Mouse (Mus musculus) heart, embryonic 16.5 days (tissue): ENCODE data around the gene Baz2b. TPM values are rescaled to one million over a fixed set of nuclear protein-coding genes. Genes with fewer than 3 reads are reported as not detected.

Source experiments
- ATAC-seq: fragments of 200-750 bp; cut with Nextera tagmentation; replicated peaks from 2 replicates; pipeline ENCODE4 v1.8.0; 2017; ENCODE audit warnings: moderate number of reproducible peaks; ENCODE audit not compliant: insufficient read depth, low FRiP score; ENCODE audit errors: extremely low read depth
- H3K27ac ChIP-seq: fragments of 300-500 bp; sonication (generic); 2 replicates; pipeline ENCODE4 v1.5.1; 2014; ENCODE audit warnings: mild to moderate bottlenecking, low read length, control low read depth, moderate library complexity
- H3K27me3 ChIP-seq: fragments of 300-500 bp; sonication (generic); 2 replicates; pipeline ENCODE4 v1.6.1; 2014; ENCODE audit warnings: low read length, mixed read lengths; ENCODE audit not compliant: control insufficient read depth, insufficient read depth
- H3K36me3 ChIP-seq: fragments of 300-500 bp; sonication (generic); 2 replicates; pipeline ENCODE4 v1.6.1; 2014; ENCODE audit not compliant: control insufficient read depth, insufficient read depth
- H3K4me1 ChIP-seq: fragments of 300-500 bp; sonication (generic); 2 replicates; pipeline ENCODE4 v1.6.1; 2014; ENCODE audit warnings: low read length, mixed read lengths; ENCODE audit not compliant: control insufficient read depth, insufficient read depth
- H3K4me2 ChIP-seq: fragments of 300-500 bp; sonication (generic); 2 replicates; pipeline ENCODE4 v1.6.1; 2014; ENCODE audit warnings: low read depth, mild to moderate bottlenecking, control low read depth, low read length
- H3K4me3 ChIP-seq: fragments of 300-500 bp; sonication (generic); 2 replicates; pipeline ENCODE4 v1.5.1; 2014; ENCODE audit warnings: mild to moderate bottlenecking, control low read depth, low read length
- H3K9ac ChIP-seq: fragments of 300-500 bp; sonication (generic); 2 replicates; pipeline ENCODE4 v1.6.1; 2014; ENCODE audit warnings: low read length, control low read depth
- H3K9me3 ChIP-seq: fragments of 300-500 bp; sonication (generic); replicated peaks from 2 replicates; pipeline ENCODE4 v1.6.1; 2016; ENCODE audit warnings: low read length; ENCODE audit not compliant: control insufficient read depth
- WGBS: fragments of 180-500 bp; shearing (Covaris S2); extraction: QIAGEN DNeasy Blood & Tissue Kit; methylation state at CpG from one replicate; pipeline ENCODE4 v1.1.7; 2014; 5-methylcytosine and 5-hydroxymethylcytosine counted together
- polyA plus RNA-seq: library from polyadenylated mRNA; unstranded; fragments of >200 nt; fragmentation: Nextera tagmentation; extraction: Ambion mirVana; gene quantifications from 2 replicates; pipeline ENCODE4 v1.2.1, GENCODE M21; 2015

Baz2b gene
- polyA plus RNA-seq, 1 experiment from 2014 or later = 42.7 TPM

- Histone ChIP-seq H3K36me3 (no peaks in the 10 kb centered on the region), H3K9me3 (no peaks in the 10 kb centered on the region), H3K27ac (no peak overlapping the region), H3K4me2 (no peak overlapping the region), H3K27me3 (no peaks in the 10 kb centered on the region), H3K4me3 (no peak overlapping the region), H3K9ac (no peak overlapping the region), H3K4me1 (peaks cover 6% of the 10 kb centered on the region)
- no peak for ATAC-seq
- WGBS = 58% methylated on average over 10 of the region's 10 CpGs
Observed at GRCm38 (mm10) chr2:60132269-60133042, 77.2 kb downstream of the Baz2b start.

GRCm38 (mm10) chr2:60128631-60129030 is 81.0 kb downstream of the Baz2b start:
- H3K9ac ChIP-seq = no peak overlapping the region
- H3K4me1 ChIP-seq = peaks cover 9% of the 10 kb centered on the region
- H3K9me3 ChIP-seq = no peaks in the 10 kb centered on the region
- H3K4me2 ChIP-seq = no peak overlapping the region
- H3K27me3 ChIP-seq = no peaks in the 10 kb centered on the region
- ATAC-seq = no peak
- no peak overlapping the region for H3K4me3 ChIP-seq
- no peak overlapping the region for H3K27ac ChIP-seq
- WGBS = 93% methylated on average over 7 of the region's 7 CpGs
- no peaks in the 10 kb centered on the region for H3K36me3 ChIP-seq

GRCm38 (mm10) chr2:60126831-60127230 is 82.8 kb downstream of the Baz2b start:
- WGBS = 30% methylated on average over 7 of the region's 7 CpGs
- H3K4me2 ChIP-seq = peak overlapping the region; percentile 75
- no peaks in the 10 kb centered on the region for H3K27me3 ChIP-seq
- H3K4me1 ChIP-seq = peaks cover 10% of the 10 kb centered on the region
- no peak overlapping the region for H3K27ac ChIP-seq
- ATAC-seq = no peak
- H3K4me3 ChIP-seq = peak overlapping the region; percentile 36
- 0 out of 2 replicates have a peak overlapping the region, but pooled peaks have one; percentile 7 for H3K9ac ChIP-seq
- H3K36me3 ChIP-seq = no peaks in the 10 kb centered on the region
- H3K9me3 ChIP-seq = no peaks in the 10 kb centered on the region

- H3K9ac ChIP-seq = peak overlapping the region; percentile 98
- peak overlapping the region; percentile 75 for H3K4me2 ChIP-seq
- H3K36me3 ChIP-seq = no peaks in the 10 kb centered on the region
- H3K27me3 ChIP-seq = no peaks in the 10 kb centered on the region
- no peaks in the 10 kb centered on the region for H3K9me3 ChIP-seq
- peak overlapping the region; percentile 89 for H3K4me3 ChIP-seq
- WGBS = 11% methylated on average over 8 of the region's 8 CpGs
- H3K4me1 ChIP-seq = peaks cover 11% of the 10 kb centered on the region
- no peak for ATAC-seq
- H3K27ac ChIP-seq = peak overlapping the region; percentile 98
Observed at GRCm38 (mm10) chr2:60126292-60126691, 83.3 kb downstream of the Baz2b start.

DNA sequence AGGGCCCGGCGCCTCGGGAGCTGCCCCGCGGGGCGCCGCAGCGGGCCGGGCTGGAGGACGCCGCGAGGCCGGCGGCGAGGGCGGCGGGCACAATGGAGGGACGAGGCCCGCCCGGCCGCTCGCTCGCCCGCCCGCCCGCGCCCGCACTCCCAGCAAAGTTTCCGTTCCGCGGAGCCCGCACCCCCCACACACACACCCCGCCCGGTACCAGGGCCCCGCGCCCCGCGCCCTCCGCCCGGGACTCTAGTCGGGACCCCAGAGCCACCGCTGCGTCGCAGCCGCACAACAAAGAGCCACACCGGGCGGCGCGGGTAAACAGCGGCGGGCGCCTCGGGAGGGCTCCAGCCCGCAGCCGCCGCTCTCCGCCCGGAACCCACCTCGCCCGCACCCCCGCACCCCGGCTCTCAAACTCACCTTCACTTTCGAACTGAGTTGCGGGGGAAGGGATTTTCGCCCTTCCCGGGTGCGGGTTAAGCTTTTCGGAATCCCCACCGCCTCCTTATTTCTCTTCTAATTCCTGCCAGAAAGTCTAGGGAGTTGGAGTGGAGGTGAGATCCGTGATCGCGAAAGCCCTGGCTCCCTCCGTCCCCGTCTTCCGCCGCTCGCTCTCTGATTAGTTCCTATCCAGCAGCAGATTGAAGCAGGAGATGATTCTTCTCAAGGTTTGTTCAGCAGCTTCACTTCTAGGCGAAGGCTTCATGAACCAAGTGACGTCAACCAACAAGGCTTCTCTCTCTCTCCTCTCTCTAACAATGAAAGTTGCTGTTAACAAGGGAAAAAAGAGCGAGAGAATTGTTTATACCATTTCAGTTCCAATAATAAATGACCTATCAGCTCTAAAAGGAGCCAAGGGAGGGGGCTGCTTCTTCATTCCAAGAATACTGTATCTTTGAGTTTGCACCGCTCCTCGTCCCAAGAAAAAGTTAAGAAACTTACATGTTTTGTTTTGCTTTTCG is 84.3 kb downstream of the Baz2b start:
- peak; percentile 77 for ATAC-seq
- peak overlapping the region; percentile 98 for H3K27ac ChIP-seq
- H3K9ac ChIP-seq = peak overlapping the region; percentile 98
- no peaks in the 10 kb centered on the region for H3K9me3 ChIP-seq
- no peaks in the 10 kb centered on the region for H3K36me3 ChIP-seq
- peaks cover 14% of the 10 kb centered on the region for H3K4me1 ChIP-seq
- under 1% methylated on average over 39 of the region's 83 CpGs for WGBS
- peak overlapping the region; percentile 75 for H3K4me2 ChIP-seq
- peak overlapping the region; percentile 89 for H3K4me3 ChIP-seq
- no peaks in the 10 kb centered on the region for H3K27me3 ChIP-seq

- ATAC-seq = peak; percentile 79
- peak overlapping the region; percentile 98 for H3K9ac ChIP-seq
- peak overlapping the region; percentile 89 for H3K4me3 ChIP-seq
- H3K27ac ChIP-seq = peak overlapping the region; percentile 98
- H3K9me3 ChIP-seq = no peaks in the 10 kb centered on the region
- H3K27me3 ChIP-seq = no peaks in the 10 kb centered on the region
- H3K4me2 ChIP-seq = peak overlapping the region; percentile 65
- WGBS = 1% methylated on average over 40 of the region's 47 CpGs
- H3K4me1 ChIP-seq = peaks cover 19% of the 10 kb centered on the region
- no peaks in the 10 kb centered on the region for H3K36me3 ChIP-seq
Observed at GRCm38 (mm10) chr2:60124648-60125048, 85.0 kb downstream of the Baz2b start.

DNA sequence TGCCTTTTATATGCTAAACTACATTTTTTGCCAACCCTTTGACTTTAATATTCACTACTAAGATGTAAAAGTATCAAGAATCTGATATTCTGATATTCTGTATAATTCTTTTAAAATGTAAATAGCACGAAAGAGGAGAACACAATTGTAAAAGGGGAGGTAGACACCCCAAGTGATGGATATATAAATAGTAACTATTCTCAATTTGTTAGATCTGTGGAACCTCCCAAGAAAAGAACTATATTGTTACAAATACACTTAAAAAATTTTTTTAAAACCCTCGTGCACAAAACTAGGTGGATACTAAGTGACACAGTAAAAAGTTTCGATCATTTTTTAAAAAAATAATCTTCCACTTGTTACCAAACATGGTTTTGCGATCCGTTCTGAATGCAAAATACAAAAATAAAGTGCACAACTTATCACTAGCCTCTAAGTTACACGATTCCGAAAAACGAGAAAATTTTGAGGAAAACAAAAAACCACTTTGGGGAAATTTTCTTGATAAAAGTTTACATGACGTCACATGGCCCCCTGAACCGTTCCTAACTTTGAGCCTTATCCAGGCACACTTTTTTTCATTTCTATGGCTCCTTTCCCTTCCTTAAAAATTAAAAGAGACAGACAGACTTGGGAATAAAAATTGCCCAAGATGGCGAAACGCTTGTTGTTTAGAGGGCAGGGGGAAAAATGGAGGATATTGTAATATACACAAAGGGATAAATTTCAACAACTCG is 85.6 kb downstream of the Baz2b start:
- H3K36me3 ChIP-seq = no peaks in the 10 kb centered on the region
- H3K4me2 ChIP-seq = peak overlapping the region; percentile 65
- peak overlapping the region; percentile 89 for H3K4me3 ChIP-seq
- H3K27ac ChIP-seq = peak overlapping the region; percentile 98
- 4% methylated on average over 13 of the region's 13 CpGs for WGBS
- peak overlapping the region; percentile 98 for H3K9ac ChIP-seq
- peaks cover 21% of the 10 kb centered on the region for H3K4me1 ChIP-seq
- H3K27me3 ChIP-seq = no peaks in the 10 kb centered on the region
- no peak for ATAC-seq
- no peaks in the 10 kb centered on the region for H3K9me3 ChIP-seq

DNA sequence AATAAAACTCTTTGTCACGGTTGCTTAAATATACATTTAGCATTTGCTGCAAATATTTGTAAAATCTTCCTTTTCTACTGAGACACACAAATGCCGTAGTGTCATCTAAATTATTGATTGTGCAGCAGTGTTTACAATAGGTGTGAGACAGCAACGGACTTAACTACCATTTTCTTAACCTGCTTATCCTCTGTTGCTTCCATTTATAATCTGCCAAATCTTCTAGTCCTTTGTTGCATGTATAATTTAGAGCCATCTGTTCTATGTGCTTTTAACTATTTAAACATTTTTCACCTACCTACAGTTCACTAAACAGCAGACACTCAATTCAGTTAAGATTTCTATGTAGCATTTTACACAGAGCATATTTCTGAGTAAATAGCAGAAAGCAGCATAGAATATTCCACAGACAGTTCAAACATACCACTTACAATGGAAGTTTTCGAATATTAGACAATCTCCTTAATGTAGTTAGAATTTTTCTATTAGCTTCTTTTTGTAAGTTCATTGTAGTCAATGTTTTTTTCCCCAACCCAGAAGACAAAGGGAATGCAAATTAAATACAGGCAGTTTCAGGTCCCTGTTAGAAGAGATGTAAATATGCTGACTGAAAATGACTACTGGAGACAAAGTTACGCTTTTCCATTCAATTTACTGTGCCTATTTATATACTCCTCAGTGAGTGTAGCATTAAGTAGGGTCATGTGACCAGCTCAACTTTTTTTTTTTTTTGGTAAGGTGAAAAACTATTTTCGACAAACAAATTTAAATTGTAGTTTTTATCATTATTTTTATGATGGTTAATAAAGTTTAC is 86.4 kb downstream of the Baz2b start:
- WGBS = 38% methylated on average over 6 of the region's 6 CpGs
- no peak overlapping the region for H3K27ac ChIP-seq

More for the DNA sequence above, 86.4 kb downstream of the Baz2b start:
- no peak for ATAC-seq
- Histone ChIP-seq H3K4me2 (peak overlapping the region; percentile 50), H3K9ac (peak overlapping the region; percentile 54; the same call in 1 of the 2 replicates), H3K27me3 (no peaks in the 10 kb centered on the region), H3K4me3 (no peak overlapping the region; the same call in 1 of the 2 replicates), H3K9me3 (no peaks in the 10 kb centered on the region), H3K4me1 (peaks cover 27% of the 10 kb centered on the region), H3K36me3 (no peaks in the 10 kb centered on the region)
